Mouse (Mus musculus): ENCODE data around the gene Rusc1.

The Rusc1 gene

DNA sequence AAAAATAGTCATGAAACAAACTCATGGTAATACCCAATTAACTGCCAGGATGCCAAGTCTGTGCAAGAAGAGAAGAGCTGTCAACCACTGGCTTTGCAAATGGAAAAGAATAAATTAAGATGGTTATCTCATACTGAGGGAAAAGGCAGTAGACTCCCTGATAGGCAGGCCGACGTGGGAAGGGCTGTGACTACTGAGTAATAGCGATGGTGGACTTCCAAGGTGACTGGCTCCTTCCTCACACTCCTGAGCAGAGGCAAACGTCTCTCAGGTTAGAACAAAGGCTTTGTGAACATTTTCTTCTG lies 10.1 kb upstream of the Rusc1 start:
- Histone ChIP-seq H3K36me3 (ENCODE audit: control insufficient read depth, insufficient read depth, low read length, poor library complexity, severe bottlenecking) (no peaks in the 10 kb centered on the region), H3K27me3 (ENCODE audit: control insufficient read depth, insufficient read depth, low read length, poor library complexity, severe bottlenecking) (no peaks in the 10 kb centered on the region)
- DNase-seq (ENCODE audit: low read depth, low spot score), result no peak

DNA sequence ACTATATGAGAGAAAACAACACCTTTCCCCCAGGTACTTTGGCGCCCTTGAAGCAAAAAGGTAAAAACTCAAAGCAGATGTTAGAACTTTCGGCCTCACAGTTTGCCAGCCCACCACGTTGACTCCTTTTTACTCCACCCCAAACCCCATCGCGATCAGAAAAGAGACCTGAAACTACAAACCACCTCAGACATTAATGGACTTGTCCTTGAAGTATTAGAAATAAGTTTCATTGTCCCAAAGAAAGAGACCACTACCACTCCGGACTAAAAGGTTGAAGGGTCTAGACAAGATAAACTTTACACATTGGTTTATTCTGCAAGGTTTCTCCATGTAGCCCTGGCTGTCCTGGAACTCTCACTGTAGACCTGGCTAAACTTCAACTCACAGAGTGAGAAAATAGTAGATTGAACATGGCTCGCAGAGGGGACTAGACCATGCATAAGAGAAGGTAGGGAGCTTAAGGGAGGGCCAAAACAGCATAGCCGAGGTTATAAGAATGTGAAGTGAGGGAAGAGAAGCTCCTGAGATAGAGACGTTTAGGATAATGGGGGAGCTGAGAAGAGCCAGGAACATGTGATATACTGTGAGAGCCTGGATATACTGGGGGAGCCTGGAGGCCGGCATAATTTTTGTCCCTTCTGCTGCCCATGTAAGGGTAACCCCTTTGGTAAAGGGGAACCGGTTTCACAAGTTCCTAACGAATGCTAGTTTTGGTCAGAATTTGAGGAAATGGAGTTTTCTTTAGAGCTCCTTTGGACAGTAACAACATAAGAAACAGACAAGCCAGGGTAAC lies 9.6 kb upstream of the Rusc1 start:
- no peak for DNase-seq (ENCODE audit: low read depth, low spot score)
- no peaks in the 10 kb centered on the region for H3K27me3 ChIP-seq (ENCODE audit: control insufficient read depth, insufficient read depth, low read length, poor library complexity, severe bottlenecking)
- no peaks in the 10 kb centered on the region for H3K36me3 ChIP-seq (ENCODE audit: control insufficient read depth, insufficient read depth, low read length, poor library complexity, severe bottlenecking)

DNA sequence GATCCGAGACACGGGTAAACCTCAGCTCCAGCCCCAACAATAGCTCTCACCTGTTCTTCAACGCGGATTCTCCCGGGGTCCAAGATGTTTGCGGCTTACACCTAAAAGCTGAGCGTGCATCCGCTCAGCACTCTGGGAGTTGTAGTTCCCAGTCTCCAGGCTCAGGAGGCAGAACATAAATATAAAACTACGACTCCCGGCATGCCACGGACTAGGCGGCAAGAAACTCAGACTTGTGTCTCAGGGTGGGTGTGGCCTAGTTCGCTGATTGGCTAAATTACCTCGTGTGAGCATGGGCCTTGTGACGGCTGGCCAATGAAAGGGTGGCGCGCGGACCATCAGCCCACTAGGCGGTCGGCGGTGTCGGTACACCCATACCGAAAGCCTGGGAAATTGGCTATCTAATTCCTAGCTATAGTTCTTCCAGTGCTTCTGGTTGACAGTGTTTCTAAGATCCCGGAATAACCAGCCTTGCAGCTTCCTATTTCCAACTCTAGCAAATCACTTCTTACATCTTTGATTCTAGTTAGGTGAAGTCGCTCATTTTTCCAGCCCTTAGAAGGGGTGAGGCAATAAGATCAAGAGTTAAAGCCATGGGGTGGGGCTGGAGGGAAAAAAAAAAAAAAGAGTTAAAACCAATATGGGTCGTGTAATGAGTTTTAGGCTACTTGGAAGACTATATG lies 8.8 kb upstream of the Rusc1 start, which contains the start of gene Fdps:
Gene Fdps, minus strand, starts transcription at position 148 of the 683 bp plus-strand sequence.
- Histone ChIP-seq H3K27me3 (ENCODE audit: control insufficient read depth, insufficient read depth, low read length, poor library complexity, severe bottlenecking) (no peaks in the 10 kb centered on the region), H3K36me3 (ENCODE audit: control insufficient read depth, insufficient read depth, low read length, poor library complexity, severe bottlenecking) (no peaks in the 10 kb centered on the region)
- DNase-seq (ENCODE audit: low read depth, low spot score), result peak; percentile 99

DNA sequence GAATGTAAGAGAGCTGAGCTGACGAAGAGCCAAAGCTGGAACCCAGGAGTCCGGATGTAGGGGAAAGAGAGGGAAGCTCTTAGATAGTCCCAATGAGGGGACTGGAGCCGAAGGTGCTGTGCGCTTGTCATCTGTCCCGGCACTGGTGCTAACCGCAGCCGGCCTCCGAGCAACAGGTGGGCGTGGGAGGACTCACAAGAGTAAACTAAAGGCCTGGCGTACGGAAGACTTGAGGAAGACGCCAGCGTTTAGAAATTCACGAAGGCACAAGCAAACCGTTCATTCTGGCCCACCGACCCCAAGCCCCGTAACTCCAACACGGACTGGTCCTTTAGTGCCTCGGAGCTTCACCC lies 8.3 kb upstream of the Rusc1 start:
- no peak for DNase-seq (ENCODE audit: low read depth, low spot score)
- Histone ChIP-seq H3K36me3 (ENCODE audit: control insufficient read depth, insufficient read depth, low read length, poor library complexity, severe bottlenecking) (no peaks in the 10 kb centered on the region), H3K27me3 (ENCODE audit: control insufficient read depth, insufficient read depth, low read length, poor library complexity, severe bottlenecking) (no peaks in the 10 kb centered on the region)

DNA sequence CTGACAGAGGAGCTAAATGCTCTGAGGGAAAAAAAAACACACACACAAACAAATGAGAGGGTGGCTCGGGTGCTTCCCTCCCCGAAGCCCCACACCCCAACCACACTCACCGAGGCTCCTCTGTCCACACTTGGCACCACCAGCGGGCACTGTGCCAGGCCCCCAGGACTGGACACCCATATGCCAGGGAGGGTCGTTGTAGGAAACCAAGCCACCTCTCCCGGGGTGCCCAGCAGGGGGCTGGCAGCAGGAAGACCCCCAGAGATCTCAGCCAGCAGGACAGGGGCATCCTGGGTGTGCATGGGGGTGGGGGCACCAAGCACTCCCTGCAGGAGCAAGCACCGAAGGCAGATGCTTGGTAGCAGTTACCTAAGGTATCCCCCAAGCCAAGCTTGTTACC lies 7.7 kb upstream of the Rusc1 start, which contains the start of gene Gm43738:
Gene Gm43738, minus strand, starts transcription at position 289 of the 400 bp plus-strand sequence.
- Histone ChIP-seq H3K27me3 (ENCODE audit: control insufficient read depth, insufficient read depth, low read length, poor library complexity, severe bottlenecking) (no peaks in the 10 kb centered on the region), H3K36me3 (ENCODE audit: control insufficient read depth, insufficient read depth, low read length, poor library complexity, severe bottlenecking) (no peaks in the 10 kb centered on the region)
- no peak for DNase-seq (ENCODE audit: low read depth, low spot score)

DNA sequence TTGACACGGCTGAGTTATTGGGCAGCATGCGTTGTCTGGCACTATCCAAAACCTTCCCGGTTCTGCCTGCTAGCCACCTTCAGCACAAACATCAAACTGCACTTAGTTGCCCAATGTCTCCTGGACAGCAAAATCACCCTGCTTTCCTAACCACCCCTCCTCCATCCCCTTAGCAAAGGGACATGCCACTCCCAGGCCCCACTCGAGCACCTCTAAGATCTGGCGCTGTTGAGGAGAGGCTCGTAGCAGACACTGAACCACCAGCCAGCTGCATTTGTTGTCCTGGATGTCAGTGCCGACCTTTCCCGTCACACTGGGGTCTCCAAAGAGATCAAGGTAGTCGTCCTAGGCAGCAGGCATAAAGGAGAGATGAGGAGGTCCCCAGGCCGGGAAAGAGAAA lies 910 bp upstream of the Rusc1 start:
- Histone ChIP-seq H3K27me3 (ENCODE audit: control insufficient read depth, insufficient read depth, low read length, poor library complexity, severe bottlenecking) (no peaks in the 10 kb centered on the region), H3K36me3 (ENCODE audit: control insufficient read depth, insufficient read depth, low read length, poor library complexity, severe bottlenecking) (no peaks in the 10 kb centered on the region)
- DNase-seq (ENCODE audit: low read depth, low spot score), result no peak

DNA sequence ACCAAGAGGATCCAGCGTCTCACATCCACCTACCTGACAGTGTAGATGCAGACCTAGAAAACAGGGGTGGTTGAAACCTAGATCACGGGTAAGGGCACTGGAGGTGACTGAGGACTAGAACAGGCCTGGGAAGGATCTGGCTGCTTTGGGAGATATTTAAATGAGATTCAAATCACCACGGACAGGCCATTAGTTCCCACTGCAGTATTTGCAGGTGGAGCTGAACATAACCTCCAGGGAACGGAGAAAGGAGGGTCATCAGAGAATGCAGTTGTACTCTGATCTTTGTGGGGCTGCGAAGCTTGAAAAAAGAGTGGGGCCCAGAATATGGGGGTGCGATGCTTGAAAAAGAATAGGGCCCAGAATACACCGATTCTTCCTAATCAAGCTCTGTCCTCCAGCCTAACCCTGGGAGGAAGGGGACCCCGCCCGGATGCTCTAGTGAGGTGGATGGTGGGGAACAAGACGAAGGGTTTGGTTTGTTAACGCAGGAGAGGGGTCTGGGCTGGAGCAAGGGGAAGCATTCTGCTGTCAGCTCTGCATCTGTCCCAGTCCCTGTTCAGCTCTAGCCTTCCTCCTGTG lies 511 bp downstream of the Rusc1 start:
- H3K36me3 ChIP-seq (ENCODE audit: control insufficient read depth, insufficient read depth, low read length, poor library complexity, severe bottlenecking), result no peaks in the 10 kb centered on the region
- DNase-seq (ENCODE audit: low read depth, low spot score), result no peak

DNA sequence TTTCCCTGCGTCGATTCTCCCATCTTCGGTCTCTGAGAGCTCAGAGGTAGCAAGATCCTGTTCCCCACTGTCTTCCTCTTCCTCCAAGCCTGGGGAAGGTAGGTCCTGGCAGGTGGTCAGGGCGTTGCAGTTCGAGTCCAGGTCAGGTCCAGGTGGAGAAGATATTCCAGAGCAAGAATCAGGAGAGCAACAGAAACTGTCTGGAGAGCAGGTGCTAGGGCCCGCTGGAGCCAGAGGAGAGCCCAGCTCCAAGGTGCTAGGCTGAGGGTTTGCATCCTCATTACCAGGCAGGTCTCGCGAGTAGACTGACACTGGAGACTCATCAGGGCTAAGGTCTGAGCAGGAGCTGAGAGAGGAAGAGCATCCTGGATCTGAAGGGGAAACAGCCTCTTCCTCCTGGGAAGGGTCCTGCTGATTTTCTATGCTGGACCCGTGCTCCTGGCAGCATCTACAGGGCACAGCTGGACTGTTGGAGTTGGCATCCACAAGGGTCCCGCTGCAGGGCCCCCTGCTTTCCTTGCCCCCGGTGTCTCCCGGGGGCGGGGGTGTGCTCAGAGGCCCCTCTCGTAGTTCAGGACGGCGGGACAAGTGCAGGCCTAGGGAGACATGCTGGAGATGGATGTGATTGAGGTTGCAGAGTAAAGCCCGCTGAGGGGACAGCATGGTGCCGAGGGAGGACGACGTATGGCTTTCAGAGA lies 1.2 kb downstream of the Rusc1 start:
- DNase-seq (ENCODE audit: low read depth, low spot score), result no peak
- H3K27me3 ChIP-seq (ENCODE audit: control insufficient read depth, insufficient read depth, low read length, poor library complexity, severe bottlenecking), result no peaks in the 10 kb centered on the region
- H3K36me3 ChIP-seq (ENCODE audit: control insufficient read depth, insufficient read depth, low read length, poor library complexity, severe bottlenecking), result no peaks in the 10 kb centered on the region

More for the DNA sequence above, 511 bp downstream of the Rusc1 start:
- H3K27me3 ChIP-seq (ENCODE audit: control insufficient read depth, insufficient read depth, low read length, poor library complexity, severe bottlenecking), result no peaks in the 10 kb centered on the region

DNA sequence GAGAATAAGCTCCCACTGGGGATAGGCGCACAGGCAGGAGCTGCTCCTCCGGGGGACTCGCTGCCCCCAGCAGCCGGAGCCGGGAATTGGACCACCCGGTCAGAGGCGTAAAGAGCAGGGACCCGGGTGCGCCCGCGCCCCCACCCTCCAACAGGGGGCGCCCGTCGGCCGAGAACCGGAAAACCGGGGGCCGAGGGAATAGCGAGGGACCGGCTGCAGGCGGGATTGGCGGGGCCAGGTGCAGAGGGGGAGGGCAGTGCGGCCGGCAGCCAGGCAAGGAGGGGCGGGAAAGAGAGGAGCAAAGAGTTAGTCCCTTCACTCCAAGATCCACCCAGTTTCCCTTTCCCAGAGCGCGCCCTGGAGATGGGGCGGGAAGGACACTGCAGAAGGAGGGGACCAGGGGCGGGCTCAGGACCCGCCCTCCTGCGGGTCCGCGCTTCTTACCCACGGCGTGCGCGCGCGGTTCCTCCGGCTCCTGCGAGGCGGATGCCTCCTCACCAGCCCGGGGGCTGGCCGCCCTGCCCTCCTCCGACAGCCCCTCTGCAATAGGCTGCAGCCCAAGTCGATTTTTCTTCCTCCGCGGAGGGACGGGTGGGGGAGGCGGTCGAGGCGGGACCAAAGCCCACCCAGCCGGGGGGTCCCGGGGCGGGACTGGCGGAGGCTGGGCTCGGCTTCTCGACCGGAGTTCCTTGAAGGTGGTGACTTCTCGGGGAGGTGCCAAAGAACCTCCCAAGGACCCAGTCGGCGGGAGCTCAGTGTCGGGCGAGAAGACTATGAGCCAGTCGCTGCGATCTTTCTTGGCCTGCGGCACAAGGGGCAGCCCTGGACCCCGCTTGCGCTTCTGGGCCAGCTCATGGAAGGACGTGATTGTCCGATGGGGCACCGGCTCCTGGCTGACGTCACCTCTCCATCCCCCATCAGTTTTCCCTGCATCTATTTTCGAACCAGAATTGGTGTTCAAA lies 2.1 kb downstream of the Rusc1 start:
- DNase-seq (ENCODE audit: low read depth, low spot score), result peak; percentile 75
- no peaks in the 10 kb centered on the region for H3K36me3 ChIP-seq (ENCODE audit: control insufficient read depth, insufficient read depth, low read length, poor library complexity, severe bottlenecking)
- no peaks in the 10 kb centered on the region for H3K27me3 ChIP-seq (ENCODE audit: control insufficient read depth, insufficient read depth, low read length, poor library complexity, severe bottlenecking)

DNA sequence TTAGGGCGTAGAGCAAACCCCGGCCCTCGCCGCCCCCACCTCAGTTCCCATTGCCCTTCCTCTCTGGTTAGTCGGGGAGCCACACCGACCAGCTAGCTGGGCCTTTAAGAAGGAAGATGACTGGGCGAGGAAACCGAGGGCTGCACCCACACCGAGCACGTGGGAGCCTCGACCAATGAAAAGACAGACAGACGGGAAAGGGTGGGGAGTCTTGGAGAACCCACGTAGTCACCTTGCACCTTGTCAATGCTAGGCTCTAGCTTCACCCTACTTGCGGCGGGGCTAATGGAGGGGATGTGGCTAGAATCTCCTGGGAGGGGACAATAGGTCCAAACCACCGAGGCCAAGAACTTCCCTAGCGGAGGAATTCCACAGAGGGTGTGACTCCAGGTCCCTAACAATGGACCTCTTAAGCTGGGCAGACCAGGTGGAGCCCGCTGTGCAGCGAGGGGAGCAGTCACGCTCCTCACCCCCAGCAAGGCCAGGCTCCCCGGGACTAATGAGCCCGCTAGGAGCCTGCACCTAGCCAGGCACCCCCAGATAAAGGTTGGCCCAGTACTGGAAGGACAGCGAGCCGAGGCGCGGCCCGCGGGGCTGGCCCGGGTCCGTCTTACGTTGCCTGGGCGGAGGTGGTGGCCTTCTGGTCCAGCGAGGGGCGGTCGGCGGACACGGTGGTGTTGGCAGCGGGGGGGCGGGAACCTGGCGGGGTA lies 3.1 kb downstream of the Rusc1 start:
- Histone ChIP-seq H3K27me3 (ENCODE audit: control insufficient read depth, insufficient read depth, low read length, poor library complexity, severe bottlenecking) (no peaks in the 10 kb centered on the region), H3K36me3 (ENCODE audit: control insufficient read depth, insufficient read depth, low read length, poor library complexity, severe bottlenecking) (no peaks in the 10 kb centered on the region)
- DNase-seq (ENCODE audit: low read depth, low spot score), result peak; percentile 91

DNA sequence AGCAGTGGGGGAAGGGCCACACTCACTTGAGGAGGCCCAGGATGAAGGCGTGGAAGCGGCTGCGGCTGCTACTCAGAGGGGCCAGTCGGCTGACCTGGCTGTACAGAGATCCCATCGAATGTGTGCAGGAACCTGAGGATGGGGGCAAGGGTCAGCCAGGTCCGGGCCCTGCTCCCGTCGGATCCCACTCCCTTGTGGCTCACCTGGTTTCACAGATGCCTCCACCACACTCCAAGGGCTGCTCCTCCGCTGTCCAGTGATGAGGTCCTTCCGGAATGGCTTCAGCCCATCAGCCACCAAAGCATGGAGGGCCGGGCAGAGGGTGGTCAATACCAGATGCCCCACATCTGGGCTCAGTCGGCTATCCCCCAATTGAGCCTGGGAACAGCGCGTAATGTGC lies 4.1 kb downstream of the Rusc1 start:
- no peaks in the 10 kb centered on the region for H3K27me3 ChIP-seq (ENCODE audit: control insufficient read depth, insufficient read depth, low read length, poor library complexity, severe bottlenecking)
- H3K36me3 ChIP-seq (ENCODE audit: control insufficient read depth, insufficient read depth, low read length, poor library complexity, severe bottlenecking), result no peaks in the 10 kb centered on the region
- DNase-seq (ENCODE audit: low read depth, low spot score), result no peak

DNA sequence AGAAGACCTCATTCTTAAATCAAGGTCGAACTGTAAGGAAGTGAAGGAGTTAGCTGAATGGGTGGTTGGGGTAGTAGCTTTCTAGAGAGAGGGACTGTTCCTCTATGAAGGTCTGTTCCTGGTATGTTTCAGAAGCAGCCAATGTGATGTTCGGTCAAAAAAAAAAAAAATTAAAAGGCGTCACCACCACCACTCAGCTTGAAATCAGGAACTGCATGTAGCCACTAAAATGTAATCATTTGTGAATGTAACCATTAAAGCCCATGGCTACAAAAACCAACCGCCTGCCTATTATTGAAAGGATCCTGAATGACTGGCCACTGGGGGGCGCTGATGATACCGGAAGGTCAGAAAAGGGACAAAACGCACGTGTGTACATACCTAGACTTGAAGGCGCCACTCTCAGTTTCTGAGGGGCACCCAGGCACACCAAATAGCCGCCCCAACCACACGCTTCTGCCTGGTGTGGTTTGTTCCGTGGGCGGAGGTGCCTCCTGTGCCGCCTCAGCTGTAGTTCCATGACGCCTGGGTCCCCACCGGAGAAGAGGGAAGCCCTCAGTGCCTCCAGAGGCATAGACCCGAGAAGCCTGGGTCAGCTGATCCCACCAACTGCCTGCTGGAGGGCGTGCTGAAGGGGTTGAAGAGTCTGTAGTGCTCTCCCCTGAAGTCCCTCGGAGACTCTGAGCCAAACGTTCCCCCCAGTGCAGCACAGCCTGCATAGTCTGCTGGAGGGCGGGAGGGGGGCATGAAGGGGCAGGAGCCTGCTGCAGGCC lies 5.6 kb downstream of the Rusc1 start:
- DNase-seq (ENCODE audit: low read depth, low spot score), result peak; percentile 94
- no peaks in the 10 kb centered on the region for H3K27me3 ChIP-seq (ENCODE audit: control insufficient read depth, insufficient read depth, low read length, poor library complexity, severe bottlenecking)
- no peaks in the 10 kb centered on the region for H3K36me3 ChIP-seq (ENCODE audit: control insufficient read depth, insufficient read depth, low read length, poor library complexity, severe bottlenecking)

DNA sequence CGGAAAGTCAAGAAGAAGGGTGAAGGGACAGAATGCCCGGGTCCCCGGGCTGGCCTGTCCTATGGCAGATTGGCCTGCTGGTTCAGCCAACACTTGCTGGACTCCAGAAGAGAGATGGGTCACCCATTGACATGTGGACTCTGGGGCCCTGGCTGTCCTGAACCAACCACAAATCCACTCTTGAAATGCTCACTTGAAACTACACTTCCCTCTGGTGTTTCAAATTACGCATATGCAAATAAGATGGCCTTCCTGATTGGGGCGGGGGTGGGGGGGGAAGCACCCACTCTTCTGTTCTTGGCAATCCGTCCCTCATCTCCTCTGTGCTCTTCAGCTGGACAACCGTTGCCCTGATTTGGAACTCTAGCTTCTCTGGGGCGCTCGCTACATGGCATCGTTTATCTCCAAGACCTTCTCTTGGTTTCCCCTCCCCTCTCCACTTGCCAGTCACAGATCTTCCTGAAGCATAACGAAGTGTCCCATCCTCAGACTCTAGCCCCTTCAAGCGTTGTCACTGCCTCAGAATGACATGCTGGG lies 8.4 kb downstream of the Rusc1 start:
- no peak for DNase-seq (ENCODE audit: low read depth, low spot score)
- peaks cover 4% of the 10 kb centered on the region; the same call in 1 of the 2 replicates for H3K36me3 ChIP-seq (ENCODE audit: control insufficient read depth, insufficient read depth, low read length, poor library complexity, severe bottlenecking)
- H3K27me3 ChIP-seq (ENCODE audit: control insufficient read depth, insufficient read depth, low read length, poor library complexity, severe bottlenecking), result no peaks in the 10 kb centered on the region
